Mouse (Mus musculus) ZHBTc4 (cell line): Measurements from ENCODE around the gene Sirt7.

Source experiments
- DNase-seq: peaks from one replicate; pipeline ENCODE4 v3.0.0-alpha.2; 2011; ENCODE audit warnings: low read depth, low spot score

Sirt7 gene

DNA sequence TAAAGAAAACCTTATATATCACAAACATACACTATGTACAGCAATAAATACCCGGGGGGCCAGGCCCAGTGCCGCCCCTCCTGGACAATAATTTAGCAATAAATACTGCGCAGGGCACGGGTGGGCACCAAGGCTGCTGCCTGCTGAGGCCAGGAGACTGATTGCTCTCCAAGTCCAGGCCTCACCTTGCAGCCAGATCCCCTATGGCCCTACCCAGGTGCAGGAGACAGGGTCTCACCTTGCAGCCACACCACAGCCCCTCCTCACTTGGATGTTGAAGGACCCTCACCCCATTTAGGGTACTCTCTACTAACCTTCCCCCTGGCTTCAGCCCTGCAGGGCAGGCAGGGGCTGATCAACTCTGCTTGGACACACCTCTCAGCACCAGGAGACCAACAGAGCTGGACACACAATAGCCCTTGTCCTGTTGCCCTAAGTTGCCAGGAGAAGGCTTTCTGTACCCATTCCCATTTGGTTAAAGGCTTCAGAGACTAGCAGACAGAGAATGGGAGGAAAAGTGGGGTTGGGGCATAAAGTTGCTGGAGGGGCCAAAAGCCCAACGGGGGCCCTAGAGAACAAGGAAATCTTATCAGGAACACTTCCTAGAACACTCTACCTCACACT lies at the start of gene Sirt7:
TSS of gene Sirt7 (minus strand) at position 89 of the 624 bp plus-strand sequence.
- no peak for DNase-seq

DNA sequence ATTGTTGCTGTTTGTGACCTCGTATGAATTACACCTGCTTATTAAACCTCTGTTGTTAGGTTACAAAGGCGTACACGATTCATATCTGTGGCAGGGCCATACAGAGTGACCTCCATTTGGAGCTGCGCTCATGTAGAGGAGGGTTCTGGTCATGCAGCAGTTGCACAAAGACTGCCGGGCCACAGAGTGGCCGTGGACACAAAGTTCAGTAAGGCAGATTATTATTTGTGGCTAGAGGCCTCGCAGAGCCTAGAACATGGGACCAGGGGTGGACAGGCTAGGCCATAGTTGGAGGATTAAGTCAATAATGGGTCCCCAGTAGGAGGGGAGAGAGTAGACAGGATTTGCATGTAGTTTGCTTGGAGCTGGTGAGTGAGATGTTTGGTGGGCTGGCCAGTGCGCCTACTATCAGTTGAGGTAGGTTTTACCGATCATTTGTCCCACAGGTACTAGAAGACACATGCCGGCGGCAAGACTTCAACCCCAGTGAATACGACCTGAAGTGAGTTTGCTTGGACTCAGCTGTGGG lies 48.6 kb upstream of the Sirt7 start:
- no peak for DNase-seq

- peak; percentile 98 for DNase-seq
Observed at GRCm38 (mm10) chr11:120672687-120673593, 47.9 kb upstream of the Sirt7 start, which contains the start of gene Aspscr1. Aspscr1 (plus strand) TSS chr11:120672973.

- peak; percentile 62 for DNase-seq
Observed at GRCm38 (mm10) chr11:120666617-120667016, 41.6 kb upstream of the Sirt7 start.

- DNase-seq: no peak
Observed at GRCm38 (mm10) chr11:120665406-120665805, 40.4 kb upstream of the Sirt7 start.

DNA sequence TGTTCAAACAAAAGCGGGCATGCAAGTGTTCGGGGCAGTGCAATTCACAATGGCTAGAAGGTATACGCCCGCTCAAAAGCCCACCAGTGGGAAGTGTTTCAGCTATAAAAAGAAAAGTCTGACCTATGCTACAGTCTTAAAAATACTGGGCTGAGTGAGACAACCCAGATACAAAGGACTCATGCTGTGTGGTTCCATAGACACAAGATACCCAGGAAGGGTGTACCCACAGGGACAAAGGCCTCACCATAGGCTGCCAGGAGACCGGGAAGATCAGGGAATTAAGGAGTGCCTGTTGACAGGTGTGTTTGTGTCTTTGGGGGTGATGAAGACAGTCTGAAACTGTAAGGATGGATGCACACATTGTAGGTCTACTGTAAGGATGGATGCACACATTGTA lies 38.7 kb upstream of the Sirt7 start:
- peak; percentile 95 for DNase-seq

GRCm38 (mm10) chr11:120662759-120663158 lies 37.7 kb upstream of the Sirt7 start:
- no peak for DNase-seq

DNA sequence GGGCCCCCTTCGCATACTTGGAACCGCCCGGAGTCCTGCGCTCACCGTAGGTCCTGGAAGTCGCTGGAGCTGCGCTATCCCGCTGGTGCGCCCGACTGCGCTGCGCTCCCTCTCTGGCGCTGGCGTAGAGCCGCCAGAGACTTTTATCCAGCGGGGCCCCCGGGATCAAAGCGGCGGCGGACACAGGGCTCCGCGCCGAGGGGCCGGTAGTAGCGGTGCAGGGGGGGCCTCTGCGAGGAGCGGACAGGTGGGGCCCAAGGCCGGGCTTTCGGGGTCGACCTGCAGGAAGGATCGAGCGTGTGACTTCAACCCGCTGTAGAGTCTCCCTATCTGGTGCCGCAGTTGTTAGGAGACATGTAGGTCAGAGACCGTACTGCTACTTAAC lies 36.0 kb upstream of the Sirt7 start, which contains the start of gene Notum:
TSS of gene Notum (minus strand) at position 100 of the 385 bp plus-strand sequence.
- DNase-seq: no peak

DNA sequence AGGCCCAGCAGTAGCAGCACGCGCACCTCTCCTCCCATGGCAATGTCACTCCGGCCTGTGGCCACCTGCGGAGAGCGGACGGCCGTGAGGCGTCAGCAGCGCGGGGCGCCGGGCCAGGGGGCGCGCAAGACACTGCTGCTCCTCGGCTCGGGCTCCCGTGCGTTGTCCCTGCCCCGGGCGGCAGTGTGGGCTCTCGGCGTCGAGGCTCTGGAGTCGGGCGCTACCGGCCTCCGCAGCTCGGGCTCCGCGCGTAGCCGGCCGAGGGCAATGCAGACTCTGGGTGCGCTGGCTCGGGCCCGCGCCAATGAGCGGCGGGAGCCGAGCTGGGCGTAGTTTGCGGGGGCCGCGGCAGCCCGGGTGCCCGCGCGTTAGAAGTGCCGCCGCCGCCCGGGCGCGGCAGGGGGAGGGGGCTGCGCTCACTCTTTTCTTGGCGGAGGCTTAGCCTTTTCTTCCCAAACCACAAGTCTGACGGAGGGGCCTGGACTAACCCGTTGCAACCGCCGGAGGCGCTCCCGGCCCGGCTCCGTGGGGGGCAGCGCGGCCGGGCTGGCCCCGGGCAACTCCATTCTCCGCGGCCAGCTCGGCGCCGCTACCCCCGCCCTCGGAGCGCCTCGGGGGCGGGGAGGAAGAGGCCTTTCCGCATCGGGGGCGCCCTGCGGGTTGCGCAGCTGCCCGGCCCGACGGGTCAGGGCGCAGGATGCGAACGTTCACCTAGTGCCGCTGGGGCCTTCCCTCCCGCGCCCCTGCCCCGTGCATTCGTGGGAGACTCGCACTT lies 35.4 kb upstream of the Sirt7 start:
- peak; percentile 84 for DNase-seq

- peak; percentile 34 for DNase-seq
Observed at GRCm38 (mm10) chr11:120659509-120660300, 34.7 kb upstream of the Sirt7 start.

- DNase-seq: peak; percentile 95
Observed at GRCm38 (mm10) chr11:120658876-120659410, 33.9 kb upstream of the Sirt7 start.

DNA sequence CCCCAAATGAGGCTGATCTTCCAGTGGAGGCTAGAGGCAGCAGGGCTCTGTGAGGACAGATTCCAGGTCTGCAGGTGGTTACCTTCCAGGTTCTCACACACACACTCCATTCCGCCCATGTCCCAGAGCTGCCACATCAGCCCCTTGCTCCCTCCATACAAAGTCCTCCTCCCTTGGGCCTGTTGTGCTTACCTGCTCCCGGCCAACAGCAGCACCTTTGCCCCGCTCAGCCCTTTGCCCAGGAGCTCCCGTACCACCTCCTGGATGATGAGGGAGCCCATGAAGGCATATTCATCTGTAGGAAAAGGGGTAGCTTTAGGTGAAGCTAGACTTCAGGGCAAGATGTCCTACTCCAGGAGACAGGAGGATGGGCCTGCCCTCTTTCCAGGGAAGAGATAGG lies 32.3 kb upstream of the Sirt7 start:
- DNase-seq: no peak

DNA sequence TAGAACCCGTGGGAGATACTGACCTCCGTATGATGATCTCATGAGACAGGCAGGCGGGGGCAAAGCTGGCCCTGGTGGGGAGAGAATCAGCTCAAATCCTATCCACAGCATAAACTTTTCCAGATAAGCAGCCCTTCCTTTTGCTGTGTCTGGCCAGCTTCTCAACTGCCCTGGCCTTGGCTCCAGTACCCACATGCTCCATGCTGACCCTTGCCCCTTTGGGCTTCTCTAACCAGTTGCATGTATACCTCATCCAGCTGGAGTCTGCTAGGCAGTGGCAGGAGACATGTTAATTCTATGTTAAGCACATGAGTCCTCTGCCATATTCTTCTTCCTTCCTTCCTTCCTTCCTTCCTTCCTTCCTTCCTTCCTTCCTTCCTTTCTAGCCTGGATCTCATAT lies 29.7 kb upstream of the Sirt7 start:
- DNase-seq: no peak

DNA sequence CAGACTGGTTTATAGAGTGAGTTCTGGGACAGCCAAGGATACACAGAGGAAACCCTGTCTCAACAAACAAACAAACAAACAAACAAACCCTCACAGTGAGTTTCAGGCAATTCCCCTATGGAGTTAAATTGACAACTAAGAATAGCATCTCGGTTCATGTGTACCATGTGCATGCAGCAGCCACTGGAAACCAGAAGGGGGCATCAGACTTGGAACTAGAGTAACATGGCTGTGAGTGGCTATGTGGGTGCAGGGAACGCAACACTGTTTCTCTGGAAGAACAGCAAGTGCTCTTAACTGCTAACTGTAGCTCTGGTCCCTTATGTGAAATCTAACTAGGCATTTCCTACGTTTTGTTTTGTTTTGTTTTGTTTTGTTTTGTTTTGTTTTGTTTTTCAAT lies 26.8 kb upstream of the Sirt7 start:
- peak; percentile 83 for DNase-seq

DNA sequence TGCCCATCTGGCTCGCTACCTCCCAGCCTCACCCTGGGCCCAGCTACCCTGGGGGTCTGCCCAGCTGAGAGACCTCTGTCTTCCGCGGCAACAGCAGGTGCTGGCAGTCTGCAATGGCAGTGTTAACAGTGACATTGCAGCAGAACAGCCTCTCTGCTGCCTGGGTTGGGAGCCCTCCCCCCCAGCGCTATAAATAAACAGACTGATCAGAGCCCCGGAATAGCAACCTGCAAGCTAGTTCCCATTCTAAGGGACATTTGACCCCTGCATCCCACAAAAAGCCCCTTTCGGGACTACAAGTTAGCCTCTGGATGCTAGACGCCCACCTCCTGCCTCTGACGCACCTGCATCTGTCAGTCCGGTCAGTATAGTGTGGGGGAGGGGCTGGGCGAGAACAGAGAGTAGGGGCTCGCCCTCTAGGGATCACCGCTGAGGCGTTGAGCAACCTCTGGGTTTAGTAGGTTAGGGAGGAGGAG lies 23.0 kb upstream of the Sirt7 start, which contains the start of gene Myadml2:
TSS of gene Myadml2 (minus strand) at position 158 of the 476 bp plus-strand sequence.
- peak; percentile 84 for DNase-seq

DNA sequence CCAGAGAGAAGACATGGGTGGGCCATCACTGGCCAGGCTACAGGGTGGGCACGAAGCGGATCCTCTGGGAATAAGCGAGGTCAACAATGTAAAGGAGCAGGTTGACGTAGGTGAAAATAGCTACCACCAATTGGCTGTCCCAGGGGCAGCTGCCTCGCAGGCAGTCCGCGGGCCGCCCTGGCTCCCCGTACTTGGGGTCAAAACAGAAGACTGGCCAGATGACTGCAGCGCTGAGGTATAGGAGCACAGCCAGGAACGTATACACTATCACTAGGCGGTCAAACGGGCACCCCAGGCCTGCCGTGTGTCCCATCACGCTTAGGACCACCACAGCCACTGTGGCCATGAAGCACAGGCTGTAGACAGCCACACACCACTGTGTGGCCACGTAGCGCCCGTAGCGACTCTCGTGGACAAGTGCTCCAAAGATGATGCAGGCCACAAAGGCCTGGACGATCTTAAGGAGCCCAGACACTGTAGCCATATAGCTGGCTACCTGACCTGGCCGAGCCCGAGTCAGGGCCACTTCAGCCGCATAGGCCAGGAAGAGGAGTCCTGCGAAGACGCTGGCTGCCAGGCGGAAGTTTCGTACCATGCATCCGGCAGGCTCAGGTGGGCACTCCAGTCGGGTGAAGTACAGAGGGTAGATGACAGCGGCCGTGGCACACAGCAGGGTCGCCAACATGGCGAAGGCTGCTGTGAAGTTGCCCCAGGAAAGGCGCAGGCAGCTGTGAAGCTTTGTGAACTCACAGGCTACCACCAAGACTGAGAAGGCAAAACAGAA lies 22.2 kb upstream of the Sirt7 start:
- peak; percentile 19 for DNase-seq

DNA sequence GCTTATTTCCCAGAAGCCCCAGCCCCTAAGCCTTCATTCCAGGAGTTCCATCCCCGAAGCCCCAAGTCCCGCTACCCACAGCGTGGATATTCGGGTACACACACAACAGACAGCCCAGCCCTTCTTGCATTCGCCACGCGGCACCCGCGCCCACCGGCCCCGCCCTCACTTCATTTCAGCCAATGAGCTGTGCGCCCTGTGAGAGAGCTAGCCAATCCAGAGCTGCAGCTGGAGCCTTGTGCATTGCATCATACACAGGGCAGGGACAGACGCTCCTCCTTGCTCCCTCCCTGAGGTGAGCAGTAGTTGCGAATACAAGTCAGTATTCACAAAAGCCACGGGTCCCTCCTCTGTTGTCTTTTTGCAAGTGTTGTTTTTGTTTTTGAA lies 18.6 kb upstream of the Sirt7 start, which contains the start of gene Pycr1:
TSS of gene Pycr1 (minus strand) at position 169 of the 387 bp plus-strand sequence.
- DNase-seq: peak; percentile 96

- no peak for DNase-seq
Observed at GRCm38 (mm10) chr11:120642939-120643600, 18.0 kb upstream of the Sirt7 start.

DNA sequence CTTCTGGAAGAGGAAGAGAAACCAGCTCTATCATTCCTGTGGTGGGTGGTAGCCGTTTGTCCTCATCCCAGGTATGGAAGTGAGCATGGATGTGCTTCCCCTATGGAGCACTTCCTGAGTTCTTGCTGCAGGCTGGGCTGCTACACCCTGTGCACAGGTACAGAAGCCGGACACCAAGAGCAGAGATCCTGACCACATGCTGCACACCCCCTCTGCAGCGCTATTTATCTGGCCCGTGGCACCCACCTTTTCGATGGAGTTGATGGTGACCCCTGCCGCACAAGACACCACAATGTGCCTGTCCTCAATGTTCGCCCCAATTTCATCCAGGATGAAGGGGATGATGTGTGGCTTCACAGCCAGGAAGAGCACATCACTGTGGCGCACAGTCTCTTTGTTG lies 16.8 kb upstream of the Sirt7 start:
- DNase-seq: no peak
